Comparison of ENCODE assay signal across 22 mouse cellular contexts in the genomic region with DNA sequence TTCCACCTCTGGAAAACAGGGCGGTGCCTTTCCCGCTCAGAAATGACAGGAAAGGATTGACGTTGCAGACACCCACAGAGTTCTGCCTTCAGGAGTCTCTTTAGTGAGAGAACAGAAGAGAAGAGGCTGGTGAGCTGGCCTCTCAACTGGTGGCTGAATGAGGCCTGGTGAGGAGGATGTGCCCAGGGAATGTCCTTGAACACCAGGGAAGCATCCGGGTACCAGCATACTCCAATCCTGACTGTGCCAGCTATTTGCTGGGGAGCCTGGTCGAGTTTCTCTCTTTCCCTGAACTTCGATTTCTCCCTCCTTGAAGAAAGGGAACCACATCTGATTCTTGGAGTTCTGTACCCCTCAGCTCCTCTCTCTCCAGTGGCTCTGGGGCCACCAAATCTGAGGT.
DNase-seq lines count a peak whose midpoint lies in the region; ATAC-seq lines count a peak whose summit lies in the region.
"Had no signal": no experiment of that assay in that cellular context is flagged by ENCODE, and none has a peak within 500 bp of the region (broad histone marks: within the 10 kb centered on the region; RNA-seq: fewer than 3 reads in every experiment).

No protein-coding gene starts in this region.

- no peaks in the 10 kb centered on the region for H3K36me3 ChIP-seq in heart, embryonic 10.5 days
- no peaks in the 10 kb centered on the region for H3K36me3 ChIP-seq in heart, embryonic 16.5 days (ENCODE audit: control insufficient read depth, insufficient read depth)
- H3K36me3 ChIP-seq: embryonic facial prominence, embryonic 12.5 days; forebrain, embryonic 15.5 days; hindbrain, embryonic 15.5 days; limb, embryonic 13.5 days; liver, embryonic 13.5 days; midbrain, embryonic 15.5 days; neural tube, embryonic 15.5 days; stomach, embryonic 15.5 days had no signal

- WGBS in heart, embryonic 10.5 days = 63% methylated on average over 6 of the region's 6 CpGs
- WGBS in heart, embryonic 16.5 days = 64% methylated on average over 6 of the region's 6 CpGs

- no peak for DNase-seq in heart, embryonic 10.5 days (ENCODE audit: low spot score)
- DNase-seq in heart, adult 18-20 months = no peak
- DNase-seq in heart, postnatal 36 days = no peak
- DNase-seq in urinary bladder, adult 2 months (ENCODE audit: low spot score) = peak; percentile 17
- DNase-seq in urinary bladder, postnatal 14 days (ENCODE audit: low spot score) = no peak
- DNase-seq in spleen, postnatal 4 days (ENCODE audit: low spot score in 2 of 2) = no peak
- DNase-seq: cerebellum, adult 11-12 months; cerebellum, adult 9-11 months; gastrocnemius, postnatal 25 days had no signal

- peak overlapping the region; percentile 65 for H3K27ac ChIP-seq in heart, embryonic 10.5 days
- H3K27ac ChIP-seq in heart, embryonic 16.5 days (ENCODE audit: low read length) = no peak overlapping the region
- H3K27ac ChIP-seq: embryonic facial prominence, embryonic 12.5 days; forebrain, embryonic 15.5 days; heart, adult 2 months; hindbrain, embryonic 15.5 days; layer of hippocampus, adult 2 months; left cerebral cortex, adult 2 months; limb, embryonic 13.5 days; liver, embryonic 13.5 days; midbrain, embryonic 15.5 days; neural tube, embryonic 15.5 days; stomach, embryonic 15.5 days had no signal

- no peak overlapping the region for H3K4me3 ChIP-seq in heart, embryonic 10.5 days
- no peak overlapping the region for H3K4me3 ChIP-seq in heart, embryonic 16.5 days (ENCODE audit: low read length)
- H3K4me3 ChIP-seq: embryonic facial prominence, embryonic 12.5 days; forebrain, embryonic 15.5 days; heart, adult 2 months; hindbrain, embryonic 15.5 days; layer of hippocampus, adult 2 months; left cerebral cortex, adult 2 months; limb, embryonic 13.5 days; liver, embryonic 13.5 days; midbrain, embryonic 15.5 days; neural tube, embryonic 15.5 days; stomach, embryonic 15.5 days had no signal

- peaks cover 64% of the 10 kb centered on the region for H3K4me1 ChIP-seq in heart, embryonic 10.5 days
- peaks cover 24% of the 10 kb centered on the region for H3K4me1 ChIP-seq in heart, embryonic 16.5 days (ENCODE audit: control insufficient read depth, insufficient read depth, low read length)
- H3K4me1 ChIP-seq: hindbrain, embryonic 15.5 days had no signal

- H3K27me3 ChIP-seq in heart, embryonic 10.5 days (ENCODE audit: insufficient read depth, poor library complexity, severe bottlenecking) = no peaks in the 10 kb centered on the region
- no peaks in the 10 kb centered on the region for H3K27me3 ChIP-seq in heart, embryonic 16.5 days (ENCODE audit: control insufficient read depth, insufficient read depth, low read length)
- H3K27me3 ChIP-seq: embryonic facial prominence, embryonic 12.5 days; forebrain, embryonic 15.5 days; hindbrain, embryonic 15.5 days; limb, embryonic 13.5 days; midbrain, embryonic 15.5 days; neural tube, embryonic 15.5 days; stomach, embryonic 15.5 days had no signal

- H3K9me3 ChIP-seq in heart, embryonic 10.5 days = no peaks in the 10 kb centered on the region
- no peaks in the 10 kb centered on the region for H3K9me3 ChIP-seq in heart, embryonic 16.5 days (replicated peaks; ENCODE audit: control insufficient read depth, low read length)
- H3K9me3 ChIP-seq: embryonic facial prominence, embryonic 12.5 days; forebrain, embryonic 15.5 days; hindbrain, embryonic 15.5 days; limb, embryonic 13.5 days; liver, embryonic 13.5 days; midbrain, embryonic 15.5 days; neural tube, embryonic 15.5 days; stomach, embryonic 15.5 days had no signal

- H3K9ac ChIP-seq in heart, embryonic 16.5 days (ENCODE audit: low read length) = 0 out of 2 replicates have a peak overlapping the region, but pooled peaks have one; percentile 13
- H3K9ac ChIP-seq: embryonic facial prominence, embryonic 12.5 days; forebrain, embryonic 15.5 days; hindbrain, embryonic 15.5 days; limb, embryonic 13.5 days; liver, embryonic 13.5 days; midbrain, embryonic 15.5 days; neural tube, embryonic 15.5 days; stomach, embryonic 15.5 days had no signal

- intact Hi-C loops in heart, postnatal 36 days (cut with DNase I) = loop anchor here (5.0 kb wide), 1 partner anchor 41 kb away; no protein-coding TSS in a partner anchor

- no peak for ATAC-seq in heart, embryonic 16.5 days (replicated peaks; ENCODE audit: extremely low read depth, insufficient read depth, low FRiP score)
- ATAC-seq: forebrain, embryonic 15.5 days; inflammation-experienced regulatory T-cells, adult 6 months; midbrain, embryonic 15.5 days had no signal

- no peak overlapping the region for H3K4me2 ChIP-seq in heart, embryonic 16.5 days (ENCODE audit: low read depth, low read length)
- H3K4me2 ChIP-seq: embryonic facial prominence, embryonic 12.5 days; forebrain, embryonic 15.5 days; hindbrain, embryonic 15.5 days; limb, embryonic 13.5 days; liver, embryonic 13.5 days; midbrain, embryonic 15.5 days; neural tube, embryonic 15.5 days; stomach, embryonic 15.5 days had no signal
